Mouse (Mus musculus) cortical plate, adult 2 months (tissue): Measurements from ENCODE around the gene Rnf43.
A peak's percentile ranks its signal among the peaks of the same experiment; 100 is the strongest.

Experiments used
- CTCF ChIP-seq: fragments of 200-500 bp; IDR thresholded peaks from 2 replicates; pipeline ENCODE4 v1.5.1; 2011; ENCODE audit warnings: mild to moderate bottlenecking, control low read depth, low read length; ENCODE audit not compliant: insufficient read depth; ENCODE audit errors: extremely low read depth
- POLR2A ChIP-seq: fragments of 200-500 bp; IDR thresholded peaks from 2 replicates; pipeline ENCODE4 v1.6.1; 2011; ENCODE audit warnings: mild to moderate bottlenecking, low read length, control low read depth; ENCODE audit not compliant: insufficient read depth; ENCODE audit errors: extremely low read depth

DNA sequence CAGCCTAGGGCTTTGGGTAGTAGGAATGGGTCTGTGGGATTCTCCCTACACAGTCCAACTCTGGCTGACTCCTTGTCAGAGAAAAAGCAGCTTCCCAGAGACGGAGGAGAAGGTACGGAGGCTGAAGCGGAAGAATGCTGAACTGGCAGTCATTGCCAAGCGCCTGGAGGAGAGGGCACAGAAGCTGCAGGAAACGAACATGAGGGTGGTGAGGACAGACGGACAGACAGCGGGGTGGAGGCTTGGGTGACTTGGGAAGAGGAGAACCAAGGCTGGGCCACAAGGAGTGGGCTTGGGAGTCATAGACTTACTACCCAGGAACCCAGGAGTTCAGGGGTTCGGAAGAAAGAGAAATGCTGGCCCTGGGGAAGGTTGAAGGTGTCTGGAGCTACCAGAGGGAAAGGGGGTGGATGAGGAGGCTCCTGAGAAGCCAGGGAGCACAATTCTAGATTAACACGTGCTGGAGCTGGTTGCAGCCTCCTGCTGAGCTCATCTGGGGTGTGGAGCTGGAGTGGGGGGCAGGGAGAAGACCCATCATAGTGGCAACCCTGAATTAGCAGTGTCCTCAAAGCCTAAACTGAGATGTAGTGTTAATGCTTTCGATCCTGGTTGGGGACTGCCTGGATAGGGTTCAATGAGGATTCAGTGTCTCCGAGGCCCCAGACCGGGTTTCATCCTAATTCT is 100.3 kb downstream of the Rnf43 start:
- 0 out of 2 replicates have a peak, but pooled peaks have one; percentile 3 for TF ChIP-seq POLR2A
- no peak for TF ChIP-seq CTCF
